Mouse (Mus musculus) limb, embryonic 11.5 days (tissue): Measurements from ENCODE around the gene Egln3. TPM values are rescaled to one million over a fixed set of nuclear protein-coding genes. Genes with fewer than 3 reads are reported as not detected.

Source experiments
- ATAC-seq: fragments of 200-750 bp; cut with Nextera tagmentation; 2 replicates; pipeline ENCODE4 v1.8.0; 2017; ENCODE audit warnings: low read depth; ENCODE audit not compliant: insufficient number of reproducible peaks, low FRiP score, low TSS enrichment
- DNase-seq: peaks from one replicate; pipeline ENCODE4 v3.0.0-alpha.2; 2015; ENCODE audit warnings: low spot score
- H3K27ac ChIP-seq: fragments of 300-500 bp; sonication (generic); replicated peaks from 2 replicates; pipeline ENCODE4 v1.5.1; 2014; ENCODE audit warnings: low read depth, mild to moderate bottlenecking, low read length
- H3K27me3 ChIP-seq: fragments of 300-500 bp; sonication (generic); 2 replicates; pipeline ENCODE4 v1.6.1; 2014; ENCODE audit warnings: mild to moderate bottlenecking, low read length, mixed read lengths; ENCODE audit not compliant: control insufficient read depth, insufficient read depth
- H3K36me3 ChIP-seq: fragments of 300-500 bp; sonication (generic); 2 replicates; pipeline ENCODE4 v1.6.1; 2014; ENCODE audit warnings: mild to moderate bottlenecking, low read length, moderate library complexity, mixed read lengths; ENCODE audit not compliant: control insufficient read depth, insufficient read depth
- H3K4me1 ChIP-seq: fragments of 300-500 bp; sonication (generic); 2 replicates; pipeline ENCODE4 v1.6.1; 2014; ENCODE audit warnings: low read length, mixed read lengths; ENCODE audit not compliant: control insufficient read depth, insufficient read depth
- H3K4me2 ChIP-seq: fragments of 300-500 bp; sonication (generic); 2 replicates; pipeline ENCODE4 v1.6.1; 2014; ENCODE audit warnings: low read depth, mild to moderate bottlenecking, moderate library complexity; ENCODE audit not compliant: severe bottlenecking
- H3K4me3 ChIP-seq: fragments of 300-500 bp; sonication (generic); 2 replicates; pipeline ENCODE4 v1.5.1; 2014; ENCODE audit warnings: low read depth, low read length
- H3K9ac ChIP-seq: fragments of 300-500 bp; sonication (generic); 2 replicates; pipeline ENCODE4 v1.6.1; 2014; ENCODE audit warnings: mild to moderate bottlenecking, low read length
- H3K9me3 ChIP-seq: fragments of 300-500 bp; sonication (generic); 2 replicates; pipeline ENCODE4 v1.6.1; 2016; ENCODE audit warnings: low read length; ENCODE audit not compliant: control insufficient read depth
- WGBS: fragments of 180-500 bp; shearing (Covaris S2); extraction: QIAGEN DNeasy Blood & Tissue Kit; methylation state at CpG from one replicate; pipeline ENCODE4 v1.1.7; 2014; 5-methylcytosine and 5-hydroxymethylcytosine counted together
- polyA plus RNA-seq: library from polyadenylated mRNA; unstranded; fragments of >200 nt; fragmentation: Nextera tagmentation; extraction: Ambion mirVana; gene quantifications from 2 replicates; pipeline ENCODE4 v1.2.1, GENCODE M21; 2014

Gene Egln3
- 3.9 TPM in 2 replicates for polyA plus RNA-seq

- H3K27ac ChIP-seq, result no peak within 1 kb of the TSS
- peak within 1 kb of the TSS; percentile 72 for H3K4me3 ChIP-seq
- ATAC-seq, result peak; percentile 76
- DNase-seq, result peak; percentile 87
- H3K9ac ChIP-seq, result peak within 1 kb of the TSS; percentile 67
- 0 out of 2 replicates have a peak, but pooled peaks cover 3% of the 10 kb centered on the region for H3K4me1 ChIP-seq
- peak within 1 kb of the TSS; percentile 99 for H3K4me2 ChIP-seq
- no peaks in the 10 kb centered on the region for H3K36me3 ChIP-seq
- WGBS, result 0% methylated on average over 25 of the region's 25 CpGs
- H3K9me3 ChIP-seq, result no peaks in the 10 kb centered on the region
- peaks cover 13% of the 10 kb centered on the region for H3K27me3 ChIP-seq
These were observed at the start of gene Egln3 for GRCm38 (mm10) chr12:54203656-54204045. Egln3 (minus strand) TSS chr12:54203860.

- no peaks in the 10 kb centered on the region for H3K9me3 ChIP-seq
- DNase-seq, result no peak
These were observed 49.8 kb upstream of the Egln3 start for GRCm38 (mm10) chr12:54253449-54253848.

GRCm38 (mm10) chr12:54251942-54252400, 48.3 kb upstream of the Egln3 start:
- H3K27me3 ChIP-seq, result no peaks in the 10 kb centered on the region
- ATAC-seq, result no peak
- no peak overlapping the region for H3K4me3 ChIP-seq
- DNase-seq, result no peak
- H3K9ac ChIP-seq, result no peak overlapping the region
- H3K4me2 ChIP-seq, result no peak overlapping the region
- no peaks in the 10 kb centered on the region for H3K36me3 ChIP-seq
- WGBS, result 85% methylated on average over 9 of the region's 9 CpGs
- H3K4me1 ChIP-seq, result no peaks in the 10 kb centered on the region
- H3K27ac ChIP-seq, result no peak overlapping the region
- no peaks in the 10 kb centered on the region for H3K9me3 ChIP-seq

More at GRCm38 (mm10) chr12:54253449-54253848, 49.8 kb upstream of the Egln3 start:
- no peaks in the 10 kb centered on the region for H3K36me3 ChIP-seq
- H3K4me2 ChIP-seq, result no peak overlapping the region
- WGBS, result 90% methylated on average over 4 of the region's 4 CpGs
- H3K4me1 ChIP-seq, result no peaks in the 10 kb centered on the region
- H3K9ac ChIP-seq, result no peak overlapping the region
- H3K4me3 ChIP-seq, result no peak overlapping the region
- no peak overlapping the region for H3K27ac ChIP-seq
- no peaks in the 10 kb centered on the region for H3K27me3 ChIP-seq
- ATAC-seq, result no peak

GRCm38 (mm10) chr12:54247835-54248234, 44.2 kb upstream of the Egln3 start:
- Histone ChIP-seq H3K4me2 (no peak overlapping the region), H3K9ac (no peak overlapping the region), H3K27me3 (no peaks in the 10 kb centered on the region), H3K4me1 (no peaks in the 10 kb centered on the region), H3K36me3 (no peaks in the 10 kb centered on the region), H3K9me3 (no peaks in the 10 kb centered on the region), H3K4me3 (no peak overlapping the region), H3K27ac (no peak overlapping the region)
- 79% methylated on average over 7 of the region's 7 CpGs for WGBS
- DNase-seq, result no peak
- ATAC-seq, result no peak

GRCm38 (mm10) chr12:54243158-54243557, 39.5 kb upstream of the Egln3 start:
- WGBS, result 90% methylated on average over 5 of the region's 5 CpGs
- Histone ChIP-seq H3K9me3 (no peaks in the 10 kb centered on the region), H3K27me3 (no peaks in the 10 kb centered on the region), H3K4me2 (no peak overlapping the region), H3K9ac (no peak overlapping the region), H3K4me3 (no peak overlapping the region), H3K4me1 (no peaks in the 10 kb centered on the region), H3K36me3 (no peaks in the 10 kb centered on the region), H3K27ac (no peak overlapping the region)
- ATAC-seq (no peak), DNase-seq (no peak)

- Histone ChIP-seq H3K27ac (no peak overlapping the region), H3K4me2 (no peak overlapping the region), H3K4me3 (no peak overlapping the region), H3K9me3 (no peaks in the 10 kb centered on the region), H3K9ac (no peak overlapping the region), H3K4me1 (no peaks in the 10 kb centered on the region), H3K27me3 (no peaks in the 10 kb centered on the region), H3K36me3 (no peaks in the 10 kb centered on the region)
- ATAC-seq, result no peak
- no peak for DNase-seq
- 81% methylated on average over 6 of the region's 6 CpGs for WGBS
These were observed 38.3 kb upstream of the Egln3 start for GRCm38 (mm10) chr12:54241976-54242375.

GRCm38 (mm10) chr12:54233794-54234193, 30.1 kb upstream of the Egln3 start:
- Histone ChIP-seq H3K9ac (no peak overlapping the region), H3K27me3 (no peaks in the 10 kb centered on the region), H3K9me3 (no peaks in the 10 kb centered on the region), H3K36me3 (no peaks in the 10 kb centered on the region), H3K4me3 (no peak overlapping the region), H3K27ac (no peak overlapping the region), H3K4me2 (no peak overlapping the region), H3K4me1 (no peaks in the 10 kb centered on the region)
- ATAC-seq (no peak), DNase-seq (no peak)
- WGBS, result 84% methylated on average over 6 of the region's 6 CpGs

GRCm38 (mm10) chr12:54232996-54233603, 29.4 kb upstream of the Egln3 start:
- H3K9ac ChIP-seq, result no peak overlapping the region
- no peaks in the 10 kb centered on the region for H3K9me3 ChIP-seq
- ATAC-seq (no peak), DNase-seq (no peak)
- no peaks in the 10 kb centered on the region for H3K4me1 ChIP-seq
- H3K27ac ChIP-seq, result no peak overlapping the region
- no peaks in the 10 kb centered on the region for H3K36me3 ChIP-seq
- 70% methylated on average over 7 of the region's 7 CpGs for WGBS
- no peaks in the 10 kb centered on the region for H3K27me3 ChIP-seq
- H3K4me3 ChIP-seq, result no peak overlapping the region
- H3K4me2 ChIP-seq, result no peak overlapping the region

- Histone ChIP-seq H3K4me3 (no peak overlapping the region), H3K27me3 (no peaks in the 10 kb centered on the region), H3K27ac (no peak overlapping the region), H3K9ac (no peak overlapping the region), H3K4me2 (no peak overlapping the region), H3K36me3 (no peaks in the 10 kb centered on the region), H3K9me3 (no peaks in the 10 kb centered on the region), H3K4me1 (no peaks in the 10 kb centered on the region)
- no peak for DNase-seq
- no peak for ATAC-seq
- WGBS, result 64% methylated on average over 5 of the region's 5 CpGs
These were observed 28.8 kb upstream of the Egln3 start for GRCm38 (mm10) chr12:54232456-54232855.
